Mouse (Mus musculus): Measurements from ENCODE around the gene Tbcd.

GRCm38 (mm10) chr11:121557946-121558345 lies 106.2 kb downstream of the Tbcd start:
- TF ChIP-seq CTCF (IDR thresholded peaks at IDR 0.05; ENCODE audit: low read depth) (no peak), EP300 (IDR thresholded peaks at IDR 0.05; ENCODE audit: low read depth) (no peak)

Measured in liver, postnatal 0 days (tissue).